Mouse (Mus musculus): Measurements from ENCODE around the gene Zfp683. TPM values are rescaled to one million over a fixed set of nuclear protein-coding genes. Genes with fewer than 3 reads are reported as not detected.

The Zfp683 gene
- total and polyA plus RNA-seq, 2 experiments from 2014 or later, result not detected

GRCm38 (mm10) chr4:134062561-134062960, 8.9 kb downstream of the Zfp683 start:
- peaks cover 26% of the 10 kb centered on the region for H3K27me3 ChIP-seq (ENCODE audit: control insufficient read depth, insufficient read depth, low read length)

GRCm38 (mm10) chr4:134065431-134066004, 11.9 kb downstream of the Zfp683 start:
- Histone ChIP-seq H3K36me3 (replicated peaks; ENCODE audit: control insufficient read depth, insufficient read depth, low read length) (no peaks in the 10 kb centered on the region), H3K4me1 (ENCODE audit: control insufficient read depth, insufficient read depth) (no peaks in the 10 kb centered on the region), H3K4me3 (ENCODE audit: low read depth, low read length) (no peak overlapping the region), H3K27me3 (ENCODE audit: control insufficient read depth, insufficient read depth, low read length) (peaks cover 14% of the 10 kb centered on the region; the same call in 1 of the 2 replicates), H3K27ac (ENCODE audit: low read depth) (no peak overlapping the region), H3K4me2 (ENCODE audit: low read depth, low read length) (no peak overlapping the region), H3K9me3 (replicated peaks; ENCODE audit: control insufficient read depth, low read length) (no peaks in the 10 kb centered on the region), H3K9ac (replicated peaks; ENCODE audit: low read depth, low read length) (no peak overlapping the region)
- 28% methylated on average over 23 of the region's 23 CpGs for WGBS
- DNase-seq (ENCODE audit: low spot score) (no peak), ATAC-seq (ENCODE audit: insufficient read depth, low read depth) (no peak)
- no peak for TF ChIP-seq CTCF (IDR thresholded peaks at IDR 0.05; ENCODE audit: low read depth)
- TF ChIP-seq EP300 (IDR thresholded peaks at IDR 0.05; ENCODE audit: low read depth), result no peak

More at GRCm38 (mm10) chr4:134062561-134062960, 8.9 kb downstream of the Zfp683 start:
- Histone ChIP-seq H3K9ac (replicated peaks; ENCODE audit: low read depth, low read length) (no peak overlapping the region), H3K9me3 (replicated peaks; ENCODE audit: control insufficient read depth, low read length) (no peaks in the 10 kb centered on the region), H3K4me1 (ENCODE audit: control insufficient read depth, insufficient read depth) (no peaks in the 10 kb centered on the region), H3K36me3 (replicated peaks; ENCODE audit: control insufficient read depth, insufficient read depth, low read length) (no peaks in the 10 kb centered on the region), H3K4me3 (ENCODE audit: low read depth, low read length) (no peak overlapping the region), H3K4me2 (ENCODE audit: low read depth, low read length) (no peak overlapping the region), H3K27ac (ENCODE audit: low read depth) (no peak overlapping the region)
- DNase-seq (ENCODE audit: low spot score), result no peak
- TF ChIP-seq CTCF (IDR thresholded peaks at IDR 0.05; ENCODE audit: low read depth), result no peak
- no peak for TF ChIP-seq EP300 (IDR thresholded peaks at IDR 0.05; ENCODE audit: low read depth)
- WGBS, result 57% methylated on average over 8 of the region's 8 CpGs
- ATAC-seq (ENCODE audit: insufficient read depth, low read depth), result no peak

GRCm38 (mm10) chr4:134067383-134067782, 13.7 kb downstream of the Zfp683 start:
- H3K4me3 ChIP-seq (ENCODE audit: low read depth, low read length), result no peak overlapping the region
- DNase-seq (ENCODE audit: low spot score) (no peak), ATAC-seq (ENCODE audit: insufficient read depth, low read depth) (no peak)
- no peak overlapping the region for H3K27ac ChIP-seq (ENCODE audit: low read depth)
- no peak for TF ChIP-seq CTCF (IDR thresholded peaks at IDR 0.05; ENCODE audit: low read depth)
- TF ChIP-seq EP300 (IDR thresholded peaks at IDR 0.05; ENCODE audit: low read depth), result no peak
- 90% methylated on average over 8 of the region's 8 CpGs for WGBS
- no peaks in the 10 kb centered on the region for H3K36me3 ChIP-seq (replicated peaks; ENCODE audit: control insufficient read depth, insufficient read depth, low read length)
- no peak overlapping the region for H3K4me2 ChIP-seq (ENCODE audit: low read depth, low read length)
- H3K9me3 ChIP-seq (replicated peaks; ENCODE audit: control insufficient read depth, low read length), result no peaks in the 10 kb centered on the region
- H3K9ac ChIP-seq (replicated peaks; ENCODE audit: low read depth, low read length), result no peak overlapping the region
- no peaks in the 10 kb centered on the region for H3K4me1 ChIP-seq (ENCODE audit: control insufficient read depth, insufficient read depth)
- peaks cover 12% of the 10 kb centered on the region; the same call in 1 of the 2 replicates for H3K27me3 ChIP-seq (ENCODE audit: control insufficient read depth, insufficient read depth, low read length)

GRCm38 (mm10) chr4:134067833-134068544, 14.4 kb downstream of the Zfp683 start:
- TF ChIP-seq CTCF (IDR thresholded peaks at IDR 0.05; ENCODE audit: low read depth), result no peak
- no peak for TF ChIP-seq EP300 (IDR thresholded peaks at IDR 0.05; ENCODE audit: low read depth)
- Histone ChIP-seq H3K4me1 (ENCODE audit: control insufficient read depth, insufficient read depth) (no peaks in the 10 kb centered on the region), H3K4me2 (ENCODE audit: low read depth, low read length) (no peak overlapping the region), H3K36me3 (replicated peaks; ENCODE audit: control insufficient read depth, insufficient read depth, low read length) (no peaks in the 10 kb centered on the region), H3K9ac (replicated peaks; ENCODE audit: low read depth, low read length) (no peak overlapping the region), H3K27ac (ENCODE audit: low read depth) (no peak overlapping the region), H3K9me3 (replicated peaks; ENCODE audit: control insufficient read depth, low read length) (no peaks in the 10 kb centered on the region), H3K4me3 (ENCODE audit: low read depth, low read length) (no peak overlapping the region), H3K27me3 (ENCODE audit: control insufficient read depth, insufficient read depth, low read length) (peaks cover 12% of the 10 kb centered on the region; the same call in 1 of the 2 replicates)
- WGBS, result 78% methylated on average over 7 of the region's 7 CpGs
- ATAC-seq (ENCODE audit: insufficient read depth, low read depth) (no peak), DNase-seq (ENCODE audit: low spot score) (no peak)

- 77% methylated on average over 4 of the region's 4 CpGs for WGBS
- H3K4me2 ChIP-seq (ENCODE audit: low read depth, low read length), result no peak overlapping the region
- H3K4me3 ChIP-seq (ENCODE audit: low read depth, low read length), result no peak overlapping the region
- no peaks in the 10 kb centered on the region for H3K4me1 ChIP-seq (ENCODE audit: control insufficient read depth, insufficient read depth)
- peaks cover 12% of the 10 kb centered on the region; the same call in 1 of the 2 replicates for H3K27me3 ChIP-seq (ENCODE audit: control insufficient read depth, insufficient read depth, low read length)
- TF ChIP-seq EP300 (IDR thresholded peaks at IDR 0.05; ENCODE audit: low read depth) (no peak), CTCF (IDR thresholded peaks at IDR 0.05; ENCODE audit: low read depth) (no peak)
- H3K9ac ChIP-seq (replicated peaks; ENCODE audit: low read depth, low read length), result no peak overlapping the region
- H3K27ac ChIP-seq (ENCODE audit: low read depth), result no peak overlapping the region
- no peaks in the 10 kb centered on the region for H3K9me3 ChIP-seq (replicated peaks; ENCODE audit: control insufficient read depth, low read length)
- DNase-seq (ENCODE audit: low spot score) (no peak), ATAC-seq (ENCODE audit: insufficient read depth, low read depth) (no peak)
- no peaks in the 10 kb centered on the region for H3K36me3 ChIP-seq (replicated peaks; ENCODE audit: control insufficient read depth, insufficient read depth, low read length)
These were observed 15.3 kb downstream of the Zfp683 start for GRCm38 (mm10) chr4:134068793-134069580.

Measured in heart, postnatal 0 days (tissue).